Mouse (Mus musculus): ENCODE data around the gene Akap2. TPM values are rescaled to one million over a fixed set of nuclear protein-coding genes. Genes with fewer than 3 reads are reported as not detected.
"Not testable (repeated sequence)": the region's sequence is repeated elsewhere in the genome, so short reads cannot be mapped to it uniquely, and the experiment has no call there.

Gene Akap2
- total RNA-seq, 2 experiments from 2014 or later = 156 to 161 TPM

DNA sequence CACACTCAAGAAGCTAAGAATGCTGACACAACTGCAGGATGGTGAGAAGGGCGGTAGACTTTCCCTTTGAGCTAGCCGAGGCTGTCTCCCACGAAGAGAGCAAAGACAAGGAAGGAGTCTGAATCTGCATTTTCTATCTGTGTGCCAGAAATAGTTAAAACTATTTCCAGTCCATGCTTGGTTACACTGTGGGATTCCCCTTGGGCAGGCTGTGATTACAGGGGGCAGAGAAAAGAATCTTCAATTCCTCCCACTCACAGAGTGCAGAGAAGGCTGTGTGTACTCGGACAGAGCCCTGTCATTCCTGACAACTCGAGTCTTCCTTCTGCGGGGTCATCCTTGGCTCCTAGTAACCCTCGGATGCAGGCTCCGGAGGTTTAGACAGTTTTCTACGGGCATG, 149.5 kb downstream of the Akap2 start:
- DNase-seq = no peak

DNA sequence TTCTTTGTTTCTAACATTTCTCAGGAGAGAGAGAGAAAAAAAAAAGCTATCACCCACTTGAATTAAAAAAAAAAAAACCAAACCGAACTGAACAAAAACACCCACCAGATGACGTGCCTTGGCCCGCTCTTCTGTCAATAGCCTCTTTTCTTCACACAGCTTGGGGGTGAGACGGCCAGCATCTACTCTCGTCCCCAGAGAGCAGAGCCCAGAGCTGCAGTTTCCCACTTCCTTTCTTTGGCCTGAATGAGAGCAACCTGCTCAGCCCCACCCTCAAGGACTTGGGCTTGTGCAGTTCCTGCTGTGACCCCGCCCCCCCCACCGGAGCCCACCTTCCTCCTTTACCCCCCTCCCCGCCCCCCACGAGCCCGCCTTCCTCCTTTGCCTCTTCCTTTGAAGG, 150.0 kb downstream of the Akap2 start:
- no peak for DNase-seq

- DNase-seq = no peak
These were observed 161.7 kb downstream of the Akap2 start for GRCm38 (mm10) chr4:57879137-57879536.

DNA sequence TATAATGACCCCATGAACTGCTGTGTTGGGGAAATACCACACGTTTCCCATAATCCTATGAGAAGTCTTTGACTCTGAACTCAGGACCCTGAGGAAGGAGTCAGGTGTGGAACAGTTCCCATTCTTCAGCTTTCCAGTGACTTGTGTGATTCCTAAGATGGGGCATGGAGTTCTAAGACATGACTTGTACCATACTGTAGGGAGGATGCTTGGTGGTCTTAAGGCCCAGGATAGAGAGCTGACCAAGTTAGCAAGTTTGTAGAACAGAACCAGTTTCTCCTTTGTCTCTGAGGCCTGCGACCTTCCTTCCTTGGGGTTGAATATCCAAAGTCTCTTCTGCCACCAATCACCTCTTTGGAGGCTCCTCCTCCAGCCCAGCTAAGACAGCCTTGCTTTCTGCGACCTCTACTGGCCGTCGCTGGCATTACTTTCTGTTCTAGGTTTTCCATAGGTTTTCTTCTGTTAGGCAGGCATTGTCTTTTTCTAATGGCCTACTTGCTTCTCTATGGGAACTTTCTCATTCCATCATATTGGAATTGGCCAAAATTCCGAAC, 162.4 kb downstream of the Akap2 start:
- DNase-seq = peak; percentile 82 to 86

- peak; percentile 47 to 59 for DNase-seq
These were observed 166.3 kb downstream of the Akap2 start for GRCm38 (mm10) chr4:57883520-57884421.

DNA sequence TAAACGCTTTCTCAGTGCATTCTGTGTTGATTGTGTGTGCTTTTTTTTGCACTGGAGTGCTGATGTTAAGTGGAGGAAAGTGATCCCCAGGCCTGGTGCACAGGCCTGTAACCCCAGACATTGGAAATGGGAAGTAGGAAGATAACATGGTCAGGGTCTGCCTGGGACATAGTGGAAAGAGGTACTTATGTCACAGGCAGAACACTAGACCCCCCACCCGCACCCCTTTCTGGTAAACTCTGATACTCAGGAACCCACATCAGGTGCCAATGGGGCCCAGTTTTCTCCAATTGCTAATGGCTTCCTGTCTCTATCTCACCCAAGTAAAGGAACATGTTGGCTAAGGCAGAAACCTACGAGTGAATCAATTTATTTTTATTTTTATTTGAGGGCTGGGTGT, 167.1 kb downstream of the Akap2 start:
- DNase-seq = no peak

GRCm38 (mm10) chr4:57885186-57885585, 167.7 kb downstream of the Akap2 start:
- peak; percentile 44 to 65 for DNase-seq

GRCm38 (mm10) chr4:57886066-57886887, 168.8 kb downstream of the Akap2 start:
- peak; percentile 85 to 87 for DNase-seq

DNA sequence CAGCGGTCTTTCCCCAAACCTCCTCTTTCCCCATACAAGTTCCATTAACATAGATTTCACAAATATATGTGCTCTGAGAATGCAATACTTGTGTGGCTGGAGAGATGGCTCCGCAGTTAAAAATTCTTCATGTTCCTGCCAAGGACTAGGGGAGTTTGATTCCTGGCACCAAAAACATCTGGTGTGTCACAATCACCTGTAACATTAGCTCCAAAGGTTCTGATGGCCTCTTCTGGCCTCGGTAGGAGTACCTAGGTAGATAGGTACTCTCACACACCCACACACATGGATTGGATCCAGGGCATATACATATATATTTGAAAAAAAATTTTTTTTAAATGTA, 169.4 kb downstream of the Akap2 start:
- no peak for DNase-seq

DNA sequence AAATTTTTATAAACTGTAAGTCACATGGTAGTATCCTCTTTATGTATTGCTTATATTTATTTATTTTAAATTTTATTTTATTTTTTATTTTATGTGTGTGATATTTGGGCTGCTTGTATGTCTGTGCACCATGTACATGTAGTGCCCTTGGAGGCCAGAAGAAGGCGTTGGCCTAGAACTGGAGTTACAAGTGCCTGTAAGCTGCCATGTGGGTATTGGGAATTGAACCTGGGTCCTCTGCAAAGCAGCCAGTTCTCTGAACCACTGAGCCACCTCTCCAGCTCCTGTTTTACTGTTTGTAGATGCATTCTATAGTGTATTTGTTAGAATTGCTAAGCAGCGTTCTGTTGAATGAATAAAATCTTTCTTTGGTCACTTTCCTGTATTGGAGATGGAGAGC, 170.8 kb downstream of the Akap2 start:
- DNase-seq = no peak

GRCm38 (mm10) chr4:57888978-57889377, 171.5 kb downstream of the Akap2 start:
- DNase-seq = not testable (repeated sequence)

GRCm38 (mm10) chr4:57889773-57890172, 172.3 kb downstream of the Akap2 start:
- no peak for DNase-seq

GRCm38 (mm10) chr4:57892001-57892586, 174.6 kb downstream of the Akap2 start:
- DNase-seq = no peak

DNA sequence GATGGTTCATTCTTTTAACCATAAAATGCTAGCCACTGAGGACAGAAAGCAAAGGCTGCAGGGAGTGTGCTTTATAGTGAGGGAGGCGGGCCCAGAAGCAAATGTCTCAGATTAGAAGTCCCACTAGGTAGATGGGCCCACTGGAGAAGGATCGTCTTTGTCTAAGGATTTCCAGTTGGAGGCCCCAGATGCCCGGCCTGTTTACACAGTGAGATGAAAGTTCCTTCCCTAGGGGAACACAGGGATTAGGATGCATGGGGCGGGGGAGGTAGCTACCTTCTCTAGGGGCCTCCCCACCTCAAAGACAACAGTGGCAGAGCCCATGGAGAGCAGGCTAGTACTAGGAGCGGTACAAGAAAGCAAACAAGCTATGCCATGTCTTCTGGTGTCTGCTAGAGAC, 177.7 kb downstream of the Akap2 start:
- DNase-seq = no peak

GRCm38 (mm10) chr4:57895902-57896301, 178.4 kb downstream of the Akap2 start:
- DNase-seq = no peak

GRCm38 (mm10) chr4:57896631-57897030, 179.2 kb downstream of the Akap2 start:
- no peak for DNase-seq

DNA sequence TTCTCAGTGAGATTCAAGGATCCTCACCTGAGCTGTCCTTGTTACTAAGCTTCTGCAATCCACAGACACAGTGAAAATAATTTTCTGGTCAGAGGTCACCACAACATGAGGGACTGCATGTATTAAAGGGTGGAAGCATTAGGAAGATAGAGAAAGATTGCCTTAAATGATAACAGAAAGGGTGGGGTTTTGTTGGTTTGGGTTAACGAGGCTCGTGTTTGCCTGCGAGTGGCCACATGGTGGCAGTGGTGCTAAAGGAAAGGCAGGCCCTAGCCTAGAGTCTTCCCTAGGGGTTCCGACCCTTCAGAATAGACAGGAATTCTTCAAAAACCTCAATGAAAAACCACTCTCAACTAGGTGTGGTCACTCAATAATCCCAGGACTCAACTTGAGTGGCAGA, 183.8 kb downstream of the Akap2 start:
- peak; percentile 45 to 66 for DNase-seq

DNA sequence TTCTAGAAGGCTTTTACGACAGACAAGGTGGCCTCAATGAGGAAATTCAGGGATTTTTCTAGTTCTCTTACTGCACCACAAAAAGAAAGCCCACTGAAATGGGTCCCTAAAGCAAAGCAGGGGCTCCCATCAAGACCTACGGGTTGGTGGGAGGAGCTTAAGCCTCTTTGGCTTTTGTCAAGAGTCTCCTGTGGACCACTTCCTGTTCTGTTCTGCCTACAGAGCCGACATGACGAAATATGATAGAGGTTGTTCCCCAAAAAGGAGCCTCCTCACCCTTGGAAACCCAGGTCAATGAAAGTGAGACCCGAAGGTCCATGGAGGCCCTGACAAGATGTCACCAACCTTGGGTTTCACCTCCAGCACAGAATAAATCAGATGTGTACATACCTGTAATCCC, 185.2 kb downstream of the Akap2 start:
- DNase-seq = no peak

DNA sequence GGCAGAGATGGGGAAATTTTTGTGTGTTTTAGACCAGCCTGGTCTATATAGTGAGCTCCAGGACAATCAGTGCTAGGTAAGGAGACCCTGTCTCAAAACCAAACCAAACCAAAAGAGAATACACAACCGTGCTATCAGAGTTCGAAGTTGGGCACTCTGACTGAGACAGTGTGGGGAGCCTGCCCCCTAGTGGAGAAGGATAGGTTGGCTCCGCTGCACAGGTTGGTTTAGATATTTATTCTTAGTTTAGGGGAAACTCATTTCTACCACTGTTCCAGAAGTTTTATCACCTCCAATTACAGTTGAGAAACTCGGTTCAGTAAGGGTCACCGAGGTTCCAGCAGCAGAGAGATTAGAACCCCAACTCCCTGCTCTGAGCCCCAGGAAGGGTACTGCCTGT, 186.8 kb downstream of the Akap2 start:
- DNase-seq = peak; percentile 71 to 82

GRCm38 (mm10) chr4:57904638-57905037, 187.2 kb downstream of the Akap2 start:
- no peak for DNase-seq

GRCm38 (mm10) chr4:57906708-57907107, 189.3 kb downstream of the Akap2 start:
- no peak for DNase-seq

- no peak for DNase-seq
These were observed 191.4 kb downstream of the Akap2 start for GRCm38 (mm10) chr4:57908860-57909259.

DNA sequence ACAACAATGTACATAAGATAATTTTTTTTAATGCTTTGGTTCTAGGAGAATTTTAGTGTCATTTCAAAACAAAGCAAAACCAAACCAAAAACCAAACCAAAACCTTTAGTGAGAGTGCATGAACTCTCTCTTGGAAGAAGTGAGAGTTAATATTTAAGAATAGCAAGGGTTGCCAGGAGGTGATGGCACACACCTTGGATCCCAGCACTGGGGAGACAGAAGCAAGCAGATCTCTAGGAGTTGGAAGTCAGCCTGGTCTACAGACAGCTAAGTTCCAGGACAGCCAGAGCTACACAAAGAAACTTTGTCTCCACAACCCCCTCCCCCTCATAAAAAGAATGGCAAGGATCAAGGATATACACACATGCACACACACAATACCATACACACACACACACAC, 195.6 kb downstream of the Akap2 start:
- no peak for DNase-seq
